Mouse (Mus musculus) small intestine, adult 2 months (tissue): ENCODE results near the gene Ugt1a9.

Source experiments
- CTCF ChIP-seq: fragments of 200-500 bp; IDR thresholded peaks from 2 replicates; pipeline ENCODE4 v1.5.1; 2012; ENCODE audit warnings: low read depth, mild to moderate bottlenecking, control low read depth, inconsistent platforms, low read length, moderate library complexity, mixed read lengths; ENCODE audit not compliant: insufficient replicate concordance, insufficient read length; ENCODE audit errors: extremely low read depth
- POLR2A ChIP-seq: fragments of 200-500 bp; IDR thresholded peaks from 2 replicates; pipeline ENCODE4 v1.6.1; 2012; ENCODE audit warnings: low read depth, mild to moderate bottlenecking, control low read depth, inconsistent platforms, low read length, moderate library complexity

DNA sequence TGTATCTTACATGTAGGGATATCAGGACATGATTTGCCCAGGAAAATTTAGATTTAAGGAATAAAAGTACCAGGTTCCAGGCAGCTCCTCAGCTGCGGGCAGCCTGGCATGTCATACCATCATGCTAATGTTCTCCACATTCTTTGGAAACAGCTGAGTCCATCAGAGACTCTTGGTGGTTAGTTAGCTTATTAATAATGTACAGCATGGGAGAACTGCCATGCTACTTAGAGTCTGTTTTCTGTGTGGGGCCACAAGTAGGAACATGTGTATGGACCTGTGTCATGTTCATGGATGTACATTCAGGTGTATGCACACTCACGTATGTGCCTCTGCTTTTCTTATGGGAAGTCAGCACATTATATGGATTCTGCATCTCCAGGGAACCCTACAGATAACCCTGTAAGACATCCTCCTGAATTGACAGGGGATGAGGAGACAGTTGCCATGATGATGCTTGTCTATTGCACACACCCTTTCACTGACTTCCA is 143.9 kb downstream of the Ugt1a9 start:
- TF ChIP-seq POLR2A (no peak), CTCF (no peak)
